Mouse (Mus musculus): Measurements from ENCODE around the gene Epn2. TPM values are rescaled to one million over a fixed set of nuclear protein-coding genes. Genes with fewer than 3 reads are reported as not detected.

The Epn2 gene
- polyA plus RNA-seq, 1 experiment, result 107 TPM

DNA sequence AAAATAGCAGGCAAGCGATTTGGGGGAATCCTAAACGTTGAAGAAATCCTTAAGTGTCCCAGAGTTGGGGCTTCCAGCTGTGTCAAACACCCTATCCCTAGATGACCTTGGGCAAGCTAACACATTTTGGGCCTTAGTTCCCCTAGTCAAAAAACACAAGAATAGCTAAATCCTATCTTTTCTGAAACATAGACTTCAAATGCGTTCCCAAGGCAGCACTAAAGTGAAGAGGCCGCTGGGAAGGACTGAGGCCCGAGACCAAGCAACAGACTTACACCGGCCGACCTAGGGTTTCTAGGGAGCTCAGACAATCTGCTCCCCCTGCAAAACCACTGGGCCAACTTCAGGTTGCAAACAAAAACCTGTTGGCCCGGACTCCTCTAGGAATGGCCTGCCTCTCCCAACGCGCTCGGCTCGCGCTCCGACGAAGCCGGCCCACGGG, 925 bp downstream of the Epn2 start:
- peak overlapping the region; percentile 92 for H3K4me3 ChIP-seq (ENCODE audit: insufficient read depth, low read length)
- TF ChIP-seq CTCF (IDR thresholded peaks at IDR 0.05; ENCODE audit: extremely low read depth, insufficient read depth, low read length) (no peak), POLR2A (IDR thresholded peaks at IDR 0.05; ENCODE audit: extremely low read depth, insufficient read depth, low read length) (no peak)
- H3K4me1 ChIP-seq (ENCODE audit: control insufficient read depth, insufficient read depth, low read length), result peaks cover 4% of the 10 kb centered on the region
- peak overlapping the region; percentile 96 for H3K27ac ChIP-seq (ENCODE audit: insufficient read depth, low read length)

GRCm38 (mm10) chr11:61577991-61578390, 1.5 kb downstream of the Epn2 start:
- H3K27ac ChIP-seq (ENCODE audit: insufficient read depth, low read length), result no peak overlapping the region
- H3K4me1 ChIP-seq (ENCODE audit: control insufficient read depth, insufficient read depth, low read length), result peaks cover 8% of the 10 kb centered on the region
- TF ChIP-seq CTCF (IDR thresholded peaks at IDR 0.05; ENCODE audit: extremely low read depth, insufficient read depth, low read length) (no peak), POLR2A (IDR thresholded peaks at IDR 0.05; ENCODE audit: extremely low read depth, insufficient read depth, low read length) (no peak)

GRCm38 (mm10) chr11:61577349-61577748, 2.1 kb downstream of the Epn2 start:
- TF ChIP-seq POLR2A (IDR thresholded peaks at IDR 0.05; ENCODE audit: extremely low read depth, insufficient read depth, low read length) (no peak), CTCF (IDR thresholded peaks at IDR 0.05; ENCODE audit: extremely low read depth, insufficient read depth, low read length) (no peak)
- peak overlapping the region; percentile 92 for H3K4me3 ChIP-seq (ENCODE audit: insufficient read depth, low read length)
- H3K4me1 ChIP-seq (ENCODE audit: control insufficient read depth, insufficient read depth, low read length), result peaks cover 12% of the 10 kb centered on the region
- H3K27ac ChIP-seq (ENCODE audit: insufficient read depth, low read length), result no peak overlapping the region

More at GRCm38 (mm10) chr11:61577991-61578390, 1.5 kb downstream of the Epn2 start:
- H3K4me3 ChIP-seq (ENCODE audit: insufficient read depth, low read length), result peak overlapping the region; percentile 92

GRCm38 (mm10) chr11:61573266-61573665, 6.2 kb downstream of the Epn2 start:
- H3K4me3 ChIP-seq (ENCODE audit: insufficient read depth, low read length), result no peak overlapping the region
- no peak overlapping the region for H3K27ac ChIP-seq (ENCODE audit: insufficient read depth, low read length)
- H3K4me1 ChIP-seq (ENCODE audit: control insufficient read depth, insufficient read depth, low read length), result peaks cover 18% of the 10 kb centered on the region
- TF ChIP-seq CTCF (IDR thresholded peaks at IDR 0.05; ENCODE audit: extremely low read depth, insufficient read depth, low read length) (peak; percentile 43), POLR2A (IDR thresholded peaks at IDR 0.05; ENCODE audit: extremely low read depth, insufficient read depth, low read length) (no peak)

DNA sequence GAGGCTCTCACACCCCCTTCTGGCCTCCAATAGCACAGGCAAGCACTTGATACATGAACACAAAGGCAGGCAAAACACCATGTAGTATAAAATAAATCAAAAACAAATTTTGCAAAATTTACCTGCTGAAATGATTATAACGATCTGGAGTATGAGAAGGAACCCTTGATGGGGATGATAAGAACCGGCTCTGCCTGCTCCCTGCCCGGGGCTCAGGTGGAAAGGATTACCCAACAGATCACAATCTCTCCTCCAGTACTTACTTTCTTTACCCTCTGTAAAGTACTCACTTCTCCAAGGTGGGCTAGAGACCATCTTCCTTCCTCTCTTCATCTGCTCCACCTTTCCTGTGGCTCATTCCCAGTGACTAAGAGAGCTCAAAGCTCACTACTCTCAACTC, 8.3 kb downstream of the Epn2 start:
- peaks cover 14% of the 10 kb centered on the region for H3K4me1 ChIP-seq (ENCODE audit: control insufficient read depth, insufficient read depth, low read length)
- H3K4me3 ChIP-seq (ENCODE audit: insufficient read depth, low read length), result no peak overlapping the region
- TF ChIP-seq CTCF (IDR thresholded peaks at IDR 0.05; ENCODE audit: extremely low read depth, insufficient read depth, low read length), result no peak
- no peak for TF ChIP-seq POLR2A (IDR thresholded peaks at IDR 0.05; ENCODE audit: extremely low read depth, insufficient read depth, low read length)
- no peak overlapping the region for H3K27ac ChIP-seq (ENCODE audit: insufficient read depth, low read length)

- TF ChIP-seq CTCF (IDR thresholded peaks at IDR 0.05; ENCODE audit: extremely low read depth, insufficient read depth, low read length) (no peak), POLR2A (IDR thresholded peaks at IDR 0.05; ENCODE audit: extremely low read depth, insufficient read depth, low read length) (no peak)
- H3K4me1 ChIP-seq (ENCODE audit: control insufficient read depth, insufficient read depth, low read length), result peaks cover 22% of the 10 kb centered on the region
- H3K4me3 ChIP-seq (ENCODE audit: insufficient read depth, low read length), result no peak overlapping the region
- no peak overlapping the region for H3K27ac ChIP-seq (ENCODE audit: insufficient read depth, low read length)
These were observed 9.8 kb downstream of the Epn2 start for GRCm38 (mm10) chr11:61569671-61570070.

DNA sequence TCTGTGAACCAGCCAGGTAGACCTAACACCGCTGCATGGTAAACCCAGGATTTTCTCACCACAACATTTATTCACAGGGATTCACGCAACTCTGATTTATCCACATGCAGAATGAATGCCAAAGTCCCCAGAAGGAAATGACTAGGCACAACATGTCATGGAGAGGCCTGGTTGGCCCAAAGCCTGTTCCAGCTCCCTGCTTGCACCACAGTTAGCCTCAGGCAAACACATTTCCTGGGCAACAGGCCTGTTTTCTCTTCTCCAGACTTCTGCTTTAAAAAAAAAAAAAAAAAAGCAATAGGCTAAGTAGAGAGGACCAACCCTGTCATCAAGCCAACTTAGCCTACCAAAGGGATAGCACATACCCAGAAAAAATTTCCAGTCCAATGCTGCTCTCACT, 14.9 kb downstream of the Epn2 start:
- Histone ChIP-seq H3K4me3 (ENCODE audit: insufficient read depth, low read length) (no peak overlapping the region), H3K27ac (ENCODE audit: insufficient read depth, low read length) (peak overlapping the region; percentile 77; the same call in 1 of the 2 replicates), H3K4me1 (ENCODE audit: control insufficient read depth, insufficient read depth, low read length) (peaks cover 28% of the 10 kb centered on the region)
- TF ChIP-seq CTCF (IDR thresholded peaks at IDR 0.05; ENCODE audit: extremely low read depth, insufficient read depth, low read length), result no peak
- TF ChIP-seq POLR2A (IDR thresholded peaks at IDR 0.05; ENCODE audit: extremely low read depth, insufficient read depth, low read length), result no peak

DNA sequence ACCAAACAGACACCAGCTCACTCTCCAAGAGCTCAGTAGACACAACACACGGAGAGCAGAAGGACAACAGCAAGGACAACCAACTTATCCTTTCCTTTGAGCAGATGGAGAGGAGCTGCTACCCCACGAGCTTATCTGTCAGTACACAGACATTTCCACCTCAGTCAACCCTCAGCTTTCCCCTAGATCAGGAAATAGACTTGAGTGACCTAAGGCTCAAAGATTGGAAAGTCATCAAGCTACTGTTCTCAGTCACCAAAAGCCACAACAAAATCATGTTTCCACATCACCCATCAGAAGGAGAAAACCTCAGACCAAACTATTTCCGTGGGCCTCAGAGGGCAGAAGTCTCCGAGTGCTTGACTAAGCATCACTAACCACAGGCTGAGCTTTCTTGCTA, 15.5 kb downstream of the Epn2 start:
- Histone ChIP-seq H3K27ac (ENCODE audit: insufficient read depth, low read length) (no peak overlapping the region), H3K4me1 (ENCODE audit: control insufficient read depth, insufficient read depth, low read length) (peaks cover 24% of the 10 kb centered on the region), H3K4me3 (ENCODE audit: insufficient read depth, low read length) (no peak overlapping the region)
- TF ChIP-seq POLR2A (IDR thresholded peaks at IDR 0.05; ENCODE audit: extremely low read depth, insufficient read depth, low read length), result no peak
- no peak for TF ChIP-seq CTCF (IDR thresholded peaks at IDR 0.05; ENCODE audit: extremely low read depth, insufficient read depth, low read length)

- Histone ChIP-seq H3K4me3 (ENCODE audit: insufficient read depth, low read length) (no peak overlapping the region), H3K4me1 (ENCODE audit: control insufficient read depth, insufficient read depth, low read length) (peaks cover 24% of the 10 kb centered on the region), H3K27ac (ENCODE audit: insufficient read depth, low read length) (no peak overlapping the region)
- TF ChIP-seq POLR2A (IDR thresholded peaks at IDR 0.05; ENCODE audit: extremely low read depth, insufficient read depth, low read length), result no peak
- no peak for TF ChIP-seq CTCF (IDR thresholded peaks at IDR 0.05; ENCODE audit: extremely low read depth, insufficient read depth, low read length)
These were observed 17.1 kb downstream of the Epn2 start for GRCm38 (mm10) chr11:61562421-61562820.

DNA sequence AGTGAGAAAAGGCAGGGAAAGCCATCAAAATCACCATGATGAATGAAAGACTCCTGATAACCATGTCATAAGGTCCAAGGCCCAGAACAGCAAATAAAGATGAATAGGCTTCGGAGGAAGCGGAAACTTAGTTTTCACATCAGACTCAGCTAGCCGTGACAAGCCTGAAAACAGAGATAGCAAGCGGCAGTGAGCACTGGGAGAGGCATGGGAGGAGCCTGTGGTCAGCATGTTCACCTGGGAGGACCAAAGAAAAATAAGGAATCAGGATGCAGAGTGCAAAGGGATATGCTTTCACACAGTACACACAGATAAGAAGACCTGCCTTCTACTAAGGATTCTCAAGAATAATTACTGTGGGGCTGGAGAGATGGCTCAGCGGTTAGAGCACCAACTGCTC, 19.9 kb downstream of the Epn2 start:
- H3K4me3 ChIP-seq (ENCODE audit: insufficient read depth, low read length), result no peak overlapping the region
- TF ChIP-seq POLR2A (IDR thresholded peaks at IDR 0.05; ENCODE audit: extremely low read depth, insufficient read depth, low read length) (no peak), CTCF (IDR thresholded peaks at IDR 0.05; ENCODE audit: extremely low read depth, insufficient read depth, low read length) (no peak)
- H3K4me1 ChIP-seq (ENCODE audit: control insufficient read depth, insufficient read depth, low read length), result peaks cover 20% of the 10 kb centered on the region
- H3K27ac ChIP-seq (ENCODE audit: insufficient read depth, low read length), result no peak overlapping the region
